Mouse (Mus musculus) c-Kit-negative CD71-positive TER-119-positive erythroid progenitor cells, embryonic 14.5 days (primary cell): ENCODE measurements at regions not wholly inside any gene's neighbourhood (a gene's known extent, or its start where the extent isn't known, plus 50 kb on each side); places are given as distances from the start of the nearest gene placed in this dataset.

Experiments used
- DNase-seq: peaks from one replicate; pipeline ENCODE4 v3.0.0-alpha.2; 2013; ENCODE audit warnings: low read depth, low spot score

- peak; percentile 8 for DNase-seq
Observed at GRCm38 (mm10) chr4:12627158-12627871, 455.5 kb upstream of the Fam92a start.

GRCm38 (mm10) chr4:12620756-12621270 lies 449.0 kb upstream of the Fam92a start:
- no peak for DNase-seq

- DNase-seq: no peak
Observed at GRCm38 (mm10) chr4:12620059-12620755, 448.4 kb upstream of the Fam92a start.

GRCm38 (mm10) chr4:12616665-12617064 lies 444.9 kb upstream of the Fam92a start:
- DNase-seq: no peak

- no peak for DNase-seq
Observed at GRCm38 (mm10) chr4:12611511-12611910, 439.7 kb upstream of the Fam92a start.

- no peak for DNase-seq
Observed at GRCm38 (mm10) chr4:12601165-12601919, 429.5 kb upstream of the Fam92a start.

- no peak for DNase-seq
Observed at GRCm38 (mm10) chr4:12595801-12596515, 424.1 kb upstream of the Fam92a start.

GRCm38 (mm10) chr4:12592973-12593372 lies 421.2 kb upstream of the Fam92a start:
- no peak for DNase-seq

GRCm38 (mm10) chr4:12578102-12578501 lies 406.3 kb upstream of the Fam92a start:
- DNase-seq: no peak

- peak; percentile 0 for DNase-seq
Observed at GRCm38 (mm10) chr4:12571881-12572280, 400.1 kb upstream of the Fam92a start.

GRCm38 (mm10) chr4:12570689-12571088 lies 398.9 kb upstream of the Fam92a start:
- DNase-seq: no peak

GRCm38 (mm10) chr4:12567643-12568042 lies 395.8 kb upstream of the Fam92a start:
- no peak for DNase-seq

- no peak for DNase-seq
Observed at GRCm38 (mm10) chr4:12563016-12563415, 391.2 kb upstream of the Fam92a start.

- no peak for DNase-seq
Observed at GRCm38 (mm10) chr4:12560546-12560945, 388.7 kb upstream of the Fam92a start.

- no peak for DNase-seq
Observed at GRCm38 (mm10) chr4:12560015-12560414, 388.2 kb upstream of the Fam92a start.

GRCm38 (mm10) chr4:12557105-12557504 lies 385.3 kb upstream of the Fam92a start:
- DNase-seq: no peak

GRCm38 (mm10) chr4:12549265-12549664 lies 377.4 kb upstream of the Fam92a start:
- DNase-seq: no peak

- DNase-seq: no peak
Observed at GRCm38 (mm10) chr4:12543906-12544305, 372.1 kb upstream of the Fam92a start.

GRCm38 (mm10) chr4:12541508-12541907 lies 369.7 kb upstream of the Fam92a start:
- no peak for DNase-seq

GRCm38 (mm10) chr4:12539184-12539791 lies 367.5 kb upstream of the Fam92a start:
- DNase-seq: no peak

- no peak for DNase-seq
Observed at GRCm38 (mm10) chr4:12538694-12539121, 366.9 kb upstream of the Fam92a start.
